Mouse (Mus musculus): ENCODE measurements at regions not wholly inside any gene's neighbourhood (a gene's known extent, or its start where the extent isn't known, plus 50 kb on each side); places are given as distances from the start of the nearest gene placed in this dataset.

- TF ChIP-seq ZKSCAN1 (IDR thresholded peaks at IDR 0.05; ENCODE audit: borderline replicate concordance, low read depth, low read length), result no peak
- no peak for TF ChIP-seq KAT2A (IDR thresholded peaks at IDR 0.05; ENCODE audit: insufficient replicate concordance, low read length)
Measured at GRCm38 (mm10) chr2:79152031-79152694, 103.1 kb upstream of the Itga4 start (continued).

DNA sequence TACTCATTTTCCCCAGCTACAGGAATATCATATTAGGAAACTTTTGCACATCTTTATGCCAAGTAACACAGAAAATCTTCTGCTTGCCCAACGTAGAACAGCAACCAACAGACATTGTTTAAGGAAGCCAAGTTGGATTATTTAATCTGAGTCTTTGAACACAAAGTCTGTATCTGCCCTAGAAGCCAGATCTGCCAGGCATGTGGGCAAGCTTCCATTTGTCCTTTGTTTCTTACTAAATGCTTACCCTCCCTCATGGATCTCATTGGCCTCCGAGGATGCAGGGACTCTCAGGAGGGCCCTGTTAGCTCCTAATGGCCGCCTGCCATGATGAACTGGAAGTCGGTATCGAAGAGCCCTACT, 102.5 kb upstream of the Itga4 start:
- Histone ChIP-seq H3K9ac (ENCODE audit: insufficient read depth, low read depth) (no peak overlapping the region), H3K79me2 (replicated peaks; ENCODE audit: control insufficient read depth, extremely low read depth, insufficient read depth, poor library complexity, severe bottlenecking) (no peaks in the 10 kb centered on the region), H3K36me3 (replicated peaks in 1 of 2; ENCODE audit: control insufficient read depth in 1 of 2, insufficient read depth in 1 of 2, low read length in 1 of 2) (no peaks in the 10 kb centered on the region), H3K27ac (ENCODE audit: insufficient read depth, low read depth) (no peak overlapping the region), H3K4me3 (replicated peaks in 1 of 3; ENCODE audit: low read depth in 2 of 3, low read length in 2 of 3, poor library complexity in 1 of 3) (no peak overlapping the region), H3K4me1 (ENCODE audit: control insufficient read depth in 1 of 2, insufficient read depth in 2 of 2) (peaks cover 0 to 5% of the 10 kb centered on the region in 2 experiments; a peak in 2 of 4 replicates), H3K4me2 (ENCODE audit: insufficient read depth, low read depth, poor library complexity, severe bottlenecking) (no peak overlapping the region), H3K9me3 (replicated peaks; ENCODE audit: low read length) (no peaks in the 10 kb centered on the region), H3K27me3 (replicated peaks) (no peaks in the 10 kb centered on the region)
- no peak for DNase-seq (ENCODE audit: extremely low read depth)
- no peak for TF ChIP-seq NELFE (IDR thresholded peaks at IDR 0.05; ENCODE audit: low read depth, low read length)
- no peak for TF ChIP-seq MYC (IDR thresholded peaks at IDR 0.05; ENCODE audit: low read depth, low read length)
- no peak for TF ChIP-seq ZC3H11A (IDR thresholded peaks at IDR 0.05; ENCODE audit: low read depth, low read length)
- TF ChIP-seq GABPA (IDR thresholded peaks at IDR 0.05; ENCODE audit: insufficient replicate concordance, low read depth, low read length), result no peak
- TF ChIP-seq JUN (IDR thresholded peaks at IDR 0.05; ENCODE audit: insufficient read depth, low read depth, low read length), result no peak
- no peak for TF ChIP-seq ETS1 (conservative IDR thresholded peaks at IDR 0.05; ENCODE audit: low read depth, low read length)
- TF ChIP-seq SIN3A (IDR thresholded peaks at IDR 0.05; ENCODE audit: low read length), result no peak
- no peak for TF ChIP-seq IRF4 (IDR thresholded peaks at IDR 0.05; ENCODE audit: low read depth, low read length)
- TF ChIP-seq ZKSCAN1 (IDR thresholded peaks at IDR 0.05; ENCODE audit: borderline replicate concordance, low read depth, low read length), result no peak
- TF ChIP-seq MEF2A (IDR thresholded peaks at IDR 0.05; ENCODE audit: borderline replicate concordance, low read depth, low read length), result no peak
- TF ChIP-seq RCOR1 (conservative IDR thresholded peaks at IDR 0.05; ENCODE audit: low read depth, low read length), result no peak
- TF ChIP-seq BHLHE40 (IDR thresholded peaks at IDR 0.05; ENCODE audit: low read depth, low read length), result no peak
- no peak for TF ChIP-seq ZNF384 (IDR thresholded peaks at IDR 0.05; ENCODE audit: low read depth, low read length)
- no peak for TF ChIP-seq ELF1 (IDR thresholded peaks at IDR 0.05; ENCODE audit: low read depth, low read length)
- no peak for TF ChIP-seq MAZ (IDR thresholded peaks at IDR 0.05; ENCODE audit: low read depth, low read length)
- TF ChIP-seq NRF1 (IDR thresholded peaks at IDR 0.05; ENCODE audit: low read depth, low read length), result no peak
- TF ChIP-seq RAD21 (IDR thresholded peaks at IDR 0.05; ENCODE audit: low read depth, low read length), result no peak
- no peak for TF ChIP-seq ZMIZ1 (IDR thresholded peaks at IDR 0.05; ENCODE audit: low read depth, low read length)
- TF ChIP-seq MXI1 (IDR thresholded peaks at IDR 0.05; ENCODE audit: low read depth, low read length), result no peak
- no peak for TF ChIP-seq TBP (conservative IDR thresholded peaks at IDR 0.05; ENCODE audit: low read depth, low read length)
- in situ Hi-C loops (cut with MboI; ENCODE audit: low pct_ligation_motif_present, low pct_unique_long_range_greater_than_20kb, low sequenced_read_pairs) (no loop called here), dilution Hi-C loops (cut with MboI; ENCODE audit: extremely low pct_ligation_motif_present, extremely low pct_unique_long_range_greater_than_20kb, low sequenced_read_pairs) (no loop called here)
